Mouse (Mus musculus): ENCODE measurements at regions not wholly inside any gene's neighbourhood (a gene's known extent, or its start where the extent isn't known, plus 50 kb on each side); places are given as distances from the start of the nearest gene placed in this dataset.

- DNase-seq (ENCODE audit: low spot score in 2 of 2) = no peak
These were observed 200.3 kb downstream of the Sox9 start for GRCm38 (mm10) chr11:112982165-112982801.

- no peak for DNase-seq (ENCODE audit: low spot score in 2 of 2)
These were observed 201.0 kb downstream of the Sox9 start for GRCm38 (mm10) chr11:112982802-112983591.

GRCm38 (mm10) chr11:112986029-112986573 lies 204.1 kb downstream of the Sox9 start:
- DNase-seq (ENCODE audit: low spot score in 2 of 2) = no peak

GRCm38 (mm10) chr11:112987782-112988181 lies 205.8 kb downstream of the Sox9 start:
- DNase-seq (ENCODE audit: low spot score in 2 of 2) = no peak

- no peak for DNase-seq (ENCODE audit: low spot score in 2 of 2)
These were observed 206.9 kb downstream of the Sox9 start for GRCm38 (mm10) chr11:112988900-112989299.

- DNase-seq (ENCODE audit: low spot score in 2 of 2) = no peak
These were observed 208.0 kb downstream of the Sox9 start for GRCm38 (mm10) chr11:112989981-112990512.

- no peak for DNase-seq (ENCODE audit: low spot score in 2 of 2)
These were observed 208.7 kb downstream of the Sox9 start for GRCm38 (mm10) chr11:112990751-112991150.

- no peak for DNase-seq (ENCODE audit: low spot score in 2 of 2)
These were observed 209.8 kb downstream of the Sox9 start for GRCm38 (mm10) chr11:112991862-112992261.

- DNase-seq (ENCODE audit: low spot score in 2 of 2) = no peak
These were observed 217.0 kb downstream of the Sox9 start for GRCm38 (mm10) chr11:112998777-112999583.

- no peak for DNase-seq (ENCODE audit: low spot score in 2 of 2)
These were observed 219.0 kb downstream of the Sox9 start for GRCm38 (mm10) chr11:113001071-113001470.

GRCm38 (mm10) chr11:113005895-113006294 lies 223.9 kb downstream of the Sox9 start:
- DNase-seq (ENCODE audit: low spot score in 2 of 2) = no peak

- DNase-seq (ENCODE audit: low spot score in 2 of 2) = no peak
These were observed 226.5 kb downstream of the Sox9 start for GRCm38 (mm10) chr11:113008521-113008920.

- DNase-seq (ENCODE audit: low spot score in 2 of 2) = peak in 1 of 2 experiments; percentile 28
These were observed 227.4 kb downstream of the Sox9 start for GRCm38 (mm10) chr11:113009376-113009775.

GRCm38 (mm10) chr11:113010906-113011305 lies 228.9 kb downstream of the Sox9 start:
- no peak for DNase-seq (ENCODE audit: low spot score in 2 of 2)

- DNase-seq (ENCODE audit: low spot score in 2 of 2) = no peak
These were observed 232.4 kb downstream of the Sox9 start for GRCm38 (mm10) chr11:113014186-113015010.

- DNase-seq (ENCODE audit: low spot score in 2 of 2) = no peak
These were observed 233.8 kb downstream of the Sox9 start for GRCm38 (mm10) chr11:113015686-113016304.

GRCm38 (mm10) chr11:113016801-113017715 lies 235.0 kb downstream of the Sox9 start:
- DNase-seq (ENCODE audit: low spot score in 2 of 2) = no peak

- DNase-seq (ENCODE audit: low spot score in 2 of 2) = no peak
These were observed 239.5 kb downstream of the Sox9 start for GRCm38 (mm10) chr11:113021533-113021932.

GRCm38 (mm10) chr11:113026994-113027393 lies 245.0 kb downstream of the Sox9 start:
- DNase-seq (ENCODE audit: low spot score in 2 of 2) = no peak
